Mouse (Mus musculus) adrenal gland, postnatal 36 days (tissue): ENCODE data around the gene Efemp2. TPM values are rescaled to one million over a fixed set of nuclear protein-coding genes. Genes with fewer than 3 reads are reported as not detected.
A peak's percentile ranks its signal among the peaks of the same experiment; 100 is the strongest.

Experiments
- DNase-seq, 2 experiments: peaks; one replicate each; pipeline ENCODE4 v3.0.0; 2021; ENCODE audit warnings: mixed read lengths in 1 of 2
- long read RNA-seq, 2 experiments: library from polyadenylated mRNA; stranded (forward); transcript quantifications; one replicate each; pipeline ENCODE4 v2.0.0; 2021; ENCODE audit warnings: borderline sequencing depth in 2 of 2
- total RNA-seq, 2 experiments: library from RNA; stranded (reverse); gene quantifications; 2 replicates each; pipeline ENCODE4 v1.2.3; 2021

Gene Efemp2
- total RNA-seq = 10 to 100 TPM; 50.2 to 87.9 TPM
- long read RNA-seq, experiment 1, transcript Efemp2-204 (11 exons, 1,557 nt) = major isoform, 46 of 98 reads
- long read RNA-seq, experiment 1, transcript Efemp2-201 (10 exons, 1,781 nt) = minor isoform, 29 of 98 reads
- long read RNA-seq, experiment 1, partial matches to known transcripts = 9 of 98 reads
- long read RNA-seq, experiment 1, other reads (novel, unspliced or antisense) = 14 of 98 reads
- long read RNA-seq, experiment 2, transcript Efemp2-201 (10 exons, 1,781 nt) = minor isoform, 15 of 62 reads
- long read RNA-seq, experiment 2, transcript Efemp2-204 (11 exons, 1,557 nt) = major isoform, 31 of 62 reads
- long read RNA-seq, experiment 2, partial matches to known transcripts = 4 of 62 reads
- long read RNA-seq, experiment 2, other reads (novel, unspliced or antisense) = 9 of 62 reads

DNA sequence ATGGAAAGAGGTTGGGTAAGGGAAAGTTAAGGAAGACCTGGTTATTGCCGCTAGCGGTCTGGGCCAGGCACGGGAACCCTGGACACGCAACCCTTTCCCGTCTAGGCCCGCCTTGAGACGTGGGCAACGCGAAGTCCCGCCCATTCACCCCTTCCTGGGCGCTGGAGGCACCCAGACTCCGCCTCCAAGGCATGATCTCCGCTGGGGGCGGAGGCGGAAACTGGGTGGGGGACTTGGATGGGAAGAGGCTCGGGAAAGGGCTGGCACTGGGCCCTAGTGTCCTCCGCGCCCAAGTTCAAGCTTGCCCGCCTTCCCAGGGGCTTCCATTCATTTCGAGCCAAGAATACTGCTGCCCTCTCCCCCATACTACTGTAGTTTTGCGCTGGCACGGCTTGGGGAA is at the start of gene Efemp2:
Gene Efemp2, plus strand, starts transcription at position 235 of the 400 bp plus-strand sequence.
- DNase-seq = peak; percentile 93 to 96

GRCm38 (mm10) chr19:5424092-5424781 is 49.5 kb upstream of the Efemp2 start:
- DNase-seq = peak in 1 of 2 experiments; percentile 88

DNA sequence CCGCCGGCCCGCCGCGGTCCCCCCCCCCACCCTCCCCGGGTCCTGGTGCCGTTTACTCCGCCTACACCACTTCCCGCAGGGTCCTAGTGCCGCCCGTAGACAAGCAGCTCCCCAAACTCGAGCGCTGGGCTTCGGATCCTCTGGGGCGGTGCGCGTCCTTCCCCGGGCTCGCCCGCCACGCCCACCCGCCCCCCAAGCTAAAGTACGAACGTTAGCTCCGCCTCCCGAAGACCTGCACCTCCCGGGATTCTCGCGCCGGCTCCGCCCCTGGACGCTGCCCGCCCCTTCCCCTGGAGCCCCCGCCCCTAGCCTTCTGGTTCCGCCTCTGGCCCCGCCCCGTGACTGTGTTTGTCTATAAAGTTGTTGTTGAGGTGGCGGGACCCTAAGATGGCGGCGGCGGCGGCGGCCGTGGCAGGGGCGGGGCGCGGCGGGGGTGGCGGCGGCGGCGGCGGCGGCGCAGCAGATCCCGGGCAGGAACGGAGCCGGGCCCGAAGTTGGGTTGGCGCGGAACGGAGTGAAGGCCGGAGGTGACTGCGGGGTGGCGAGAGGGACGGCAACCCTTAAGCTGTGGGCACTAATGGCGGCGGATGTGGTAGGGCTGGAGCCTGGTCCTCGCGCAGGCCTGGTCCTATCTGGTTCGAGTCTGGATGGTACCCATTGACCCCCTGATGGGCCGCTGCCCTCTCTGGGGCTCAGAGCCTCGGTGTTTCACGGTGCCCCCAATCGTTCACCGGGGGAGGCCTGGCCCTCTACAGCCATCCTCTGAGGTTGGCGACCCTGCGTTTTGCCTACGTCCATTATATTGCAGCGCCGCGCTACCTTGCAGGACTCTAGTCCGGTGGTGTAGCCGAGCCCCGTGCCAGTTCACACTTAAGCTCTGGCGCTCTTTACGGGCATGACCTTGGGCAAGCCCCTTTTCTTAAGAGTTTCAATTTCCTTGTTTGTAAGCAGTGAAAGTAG is 48.7 kb upstream of the Efemp2 start, which contains the start of the genes Drap1 and AI837181:
Gene Drap1, minus strand, starts transcription at position 198 of the 960 bp plus-strand sequence.
Gene AI837181, plus strand, starts transcription at position 363 of the 960 bp plus-strand sequence.
- peak; percentile 96 for DNase-seq

DNA sequence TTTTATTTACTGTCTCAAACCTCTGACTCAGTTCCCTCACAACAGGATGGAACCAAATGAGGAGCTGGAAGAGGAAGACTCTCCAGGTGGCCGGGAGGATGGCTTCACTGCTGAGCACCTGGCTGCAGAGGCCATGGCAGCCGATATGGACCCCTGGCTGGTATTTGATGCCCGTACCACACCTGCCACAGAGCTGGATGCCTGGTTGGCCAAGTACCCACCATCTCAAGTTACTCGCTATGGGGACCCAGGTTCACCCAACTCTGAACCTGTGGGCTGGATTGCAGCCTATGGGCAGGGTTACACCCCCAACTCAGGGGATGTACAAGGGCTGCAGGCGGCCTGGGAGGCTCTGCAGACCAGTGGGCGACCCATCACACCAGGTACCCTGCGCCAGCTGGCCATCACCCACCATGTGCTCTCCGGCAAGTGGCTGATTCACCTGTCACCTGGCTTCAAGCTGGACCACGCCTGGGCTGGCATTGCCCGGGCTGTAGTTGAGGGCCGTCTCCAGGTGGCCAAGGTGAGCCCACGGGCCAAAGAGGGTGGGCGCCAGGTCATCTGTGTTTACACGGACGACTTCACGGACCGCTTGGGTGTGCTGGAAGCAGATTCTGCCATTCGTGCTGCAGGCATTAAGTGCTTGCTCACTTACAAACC is 47.7 kb upstream of the Efemp2 start:
- no peak for DNase-seq

GRCm38 (mm10) chr19:5426640-5427290 is 47.0 kb upstream of the Efemp2 start:
- DNase-seq = no peak

DNA sequence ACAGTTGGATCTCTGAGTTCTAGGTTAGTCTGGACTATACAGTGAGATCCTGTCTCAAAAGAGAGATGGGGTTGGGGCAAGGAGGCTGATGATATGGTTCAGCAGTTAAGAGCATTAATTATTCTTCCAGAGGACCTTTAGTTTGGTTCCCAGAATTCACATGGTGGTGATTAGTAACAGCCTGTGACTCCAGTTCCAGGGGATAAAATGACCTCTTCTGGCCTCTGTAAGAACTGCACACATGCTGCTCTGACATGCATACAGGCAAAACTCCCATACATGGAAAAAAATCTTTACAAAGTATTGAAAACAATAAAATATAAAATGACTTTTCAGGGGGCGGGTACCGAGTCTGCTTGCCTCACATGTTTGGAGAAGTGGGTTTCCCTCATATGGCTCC is 45.7 kb upstream of the Efemp2 start:
- DNase-seq = peak in 1 of 2 experiments; percentile 56

DNA sequence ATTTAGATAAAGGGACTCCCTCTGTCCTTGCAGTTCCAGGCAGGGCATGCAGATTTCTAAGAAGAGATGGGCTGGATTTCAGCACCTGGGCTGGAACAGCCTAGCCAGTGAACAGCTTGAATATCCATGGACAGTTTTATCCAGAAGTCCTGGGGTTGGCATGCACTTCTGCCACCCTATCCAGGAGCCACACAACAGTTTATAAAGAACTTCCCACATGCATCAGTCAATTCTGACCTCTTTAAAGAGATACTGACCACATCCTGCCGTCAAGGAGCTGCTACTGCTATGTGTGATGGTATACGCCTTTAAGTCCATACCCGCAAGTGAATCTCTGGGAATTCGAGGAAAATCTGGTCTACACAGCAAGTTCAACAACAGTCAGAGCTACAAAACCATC is 44.5 kb upstream of the Efemp2 start:
- no peak for DNase-seq

DNA sequence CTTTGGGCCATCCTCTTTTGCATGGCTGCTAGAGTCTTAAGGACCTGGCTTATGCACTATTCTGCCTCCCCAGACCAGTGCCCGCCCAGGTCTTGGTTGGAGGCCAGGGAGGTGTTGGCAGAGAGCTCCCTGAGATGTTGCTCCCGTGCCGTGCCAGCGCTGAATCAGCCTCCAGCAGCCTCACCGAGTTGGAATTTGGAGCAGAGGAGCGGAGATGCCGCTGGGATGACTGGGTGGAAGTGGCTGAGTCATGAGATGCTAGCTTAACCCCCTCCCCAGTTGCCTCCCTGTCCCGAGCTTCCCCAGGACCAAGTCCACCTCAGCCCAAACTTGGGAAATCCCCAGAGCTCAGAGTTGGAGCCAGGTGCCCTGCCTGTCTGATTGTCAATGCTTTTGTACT is 43.9 kb upstream of the Efemp2 start:
- peak; percentile 90 to 91 for DNase-seq

- DNase-seq = peak in 1 of 2 experiments; percentile 60
These were observed 43.3 kb upstream of the Efemp2 start for GRCm38 (mm10) chr19:5430408-5430807.

DNA sequence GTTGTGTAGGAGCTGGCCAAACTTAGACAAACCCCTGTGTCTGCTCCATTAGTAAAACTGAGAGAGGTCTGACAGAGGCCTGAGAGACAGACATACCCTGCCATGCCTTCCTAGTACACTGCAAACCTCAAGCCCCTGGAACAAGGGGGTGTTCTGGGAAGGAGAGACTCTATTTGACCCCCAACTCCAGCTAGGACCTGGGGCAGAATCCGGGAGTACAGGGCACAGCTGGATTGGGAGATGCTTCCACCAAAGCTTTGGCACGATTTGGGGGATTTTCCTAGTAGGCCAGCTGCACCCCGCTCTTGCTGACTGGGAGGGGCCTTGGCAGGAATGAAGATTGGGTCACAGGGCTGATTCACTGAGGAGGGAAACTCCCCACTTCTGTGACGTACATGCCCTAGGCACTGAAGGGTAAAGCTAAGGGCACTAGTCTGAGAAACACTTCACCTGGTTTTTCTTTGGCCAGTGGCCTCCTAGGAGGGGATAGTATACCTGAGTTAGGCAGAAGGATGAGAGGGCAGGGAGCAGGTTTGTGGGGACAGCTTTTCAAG is 41.8 kb upstream of the Efemp2 start:
- DNase-seq = peak; percentile 44 to 60

DNA sequence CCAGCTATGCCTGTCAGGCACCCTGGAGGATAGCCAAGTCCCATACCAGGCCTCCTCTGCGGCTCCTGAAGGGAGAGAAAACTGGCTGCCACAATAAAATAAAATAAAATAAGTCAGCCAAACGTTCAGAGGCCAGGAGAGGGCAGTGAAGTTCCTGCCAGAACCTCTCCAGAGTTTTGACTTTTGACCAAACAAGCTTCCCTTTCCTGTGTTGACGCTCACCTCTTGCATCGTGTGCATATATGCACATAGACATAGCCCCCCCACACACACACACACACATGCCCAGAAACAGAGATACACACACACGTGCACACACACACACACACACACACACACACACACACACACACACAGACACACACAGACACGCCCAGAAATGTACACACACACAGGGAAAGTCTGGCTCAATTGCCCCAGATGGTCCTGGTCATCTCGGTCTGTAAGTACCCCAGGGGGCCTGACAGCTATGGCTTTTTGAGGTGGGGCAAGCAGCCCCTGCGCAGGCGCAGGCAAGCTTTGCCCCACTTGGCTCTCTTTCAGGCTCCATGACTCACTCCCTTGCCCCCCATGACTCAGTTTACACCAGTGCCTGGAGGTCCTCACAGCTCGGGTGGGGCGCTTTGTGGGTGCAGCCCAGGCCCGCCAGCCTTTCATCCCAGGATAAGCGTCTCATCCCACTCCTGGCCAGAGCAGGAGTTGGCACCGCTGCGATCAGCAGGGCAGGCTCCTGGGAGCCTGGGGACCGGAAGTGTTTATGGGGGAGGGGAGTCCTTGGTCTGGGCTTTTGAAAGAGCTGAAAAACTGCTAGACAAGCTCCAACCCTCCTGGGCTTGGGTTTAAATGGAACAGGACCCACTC is 40.5 kb upstream of the Efemp2 start:
- peak; percentile 64 to 78 for DNase-seq

DNA sequence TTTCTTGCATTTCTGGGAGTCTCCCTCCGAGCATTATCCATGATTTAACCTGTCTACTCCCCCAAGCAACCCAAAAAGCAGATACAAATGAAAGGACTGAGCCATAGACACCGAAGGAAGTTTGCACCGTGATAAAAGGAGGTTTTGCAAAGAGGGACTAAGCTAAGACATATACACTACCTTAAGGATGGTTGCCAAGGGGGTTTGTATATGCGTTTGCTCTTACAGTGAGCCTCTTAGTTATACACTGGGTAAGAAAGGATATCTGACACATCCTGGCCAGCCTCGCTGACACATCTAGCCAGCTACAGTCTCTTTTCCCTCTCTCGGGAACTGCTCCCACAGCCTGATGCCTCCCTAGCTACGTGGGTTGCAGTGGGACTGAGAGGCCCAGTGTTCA is 39.8 kb upstream of the Efemp2 start:
- no peak for DNase-seq

- DNase-seq = no peak
These were observed 29.3 kb upstream of the Efemp2 start for GRCm38 (mm10) chr19:5444371-5444908.

DNA sequence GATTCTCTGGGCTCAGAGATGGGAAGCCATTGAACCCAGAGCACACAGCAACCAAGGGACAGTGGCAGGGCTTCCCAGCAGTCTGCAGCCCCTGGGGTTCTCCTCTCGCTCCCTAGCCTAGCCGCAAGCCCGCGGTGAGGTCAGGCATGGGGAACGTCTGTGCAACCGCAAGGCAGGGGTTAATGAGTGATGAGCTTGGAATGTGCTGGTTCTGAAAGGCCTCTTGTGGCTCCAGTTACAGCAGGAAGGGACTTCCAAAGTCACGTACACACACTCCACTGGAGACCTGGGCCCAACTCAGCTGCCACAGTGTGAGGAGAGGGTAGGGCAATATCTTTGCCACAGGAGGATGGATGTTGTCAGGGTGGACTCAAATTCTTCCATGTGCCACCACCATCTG is 28.8 kb upstream of the Efemp2 start:
- no peak for DNase-seq

DNA sequence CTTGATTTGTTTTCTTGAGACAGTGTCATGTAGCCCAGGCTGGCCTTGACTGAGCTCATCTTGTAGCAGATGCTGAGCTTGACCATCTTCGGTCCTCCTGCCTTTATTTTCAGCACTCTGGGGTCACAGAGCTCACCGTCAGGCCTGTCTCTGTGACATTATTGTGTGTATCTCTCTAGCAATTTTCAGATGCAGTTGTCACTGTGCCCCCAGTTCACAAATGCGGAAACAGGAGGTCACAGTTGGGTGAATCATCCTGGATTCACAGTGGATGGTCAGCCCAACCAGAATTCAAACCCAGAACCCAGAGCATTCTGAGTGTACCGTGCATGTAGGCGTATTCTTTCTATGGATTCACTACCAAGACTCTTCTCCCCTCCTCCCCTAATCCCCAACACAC is 28.0 kb upstream of the Efemp2 start:
- no peak for DNase-seq

- peak; percentile 77 to 85 for DNase-seq
These were observed 26.0 kb upstream of the Efemp2 start, which contains the start of gene Fosl1 for GRCm38 (mm10) chr19:5447515-5448353. Gene Fosl1 (plus strand): TSS chr19:5447547.

DNA sequence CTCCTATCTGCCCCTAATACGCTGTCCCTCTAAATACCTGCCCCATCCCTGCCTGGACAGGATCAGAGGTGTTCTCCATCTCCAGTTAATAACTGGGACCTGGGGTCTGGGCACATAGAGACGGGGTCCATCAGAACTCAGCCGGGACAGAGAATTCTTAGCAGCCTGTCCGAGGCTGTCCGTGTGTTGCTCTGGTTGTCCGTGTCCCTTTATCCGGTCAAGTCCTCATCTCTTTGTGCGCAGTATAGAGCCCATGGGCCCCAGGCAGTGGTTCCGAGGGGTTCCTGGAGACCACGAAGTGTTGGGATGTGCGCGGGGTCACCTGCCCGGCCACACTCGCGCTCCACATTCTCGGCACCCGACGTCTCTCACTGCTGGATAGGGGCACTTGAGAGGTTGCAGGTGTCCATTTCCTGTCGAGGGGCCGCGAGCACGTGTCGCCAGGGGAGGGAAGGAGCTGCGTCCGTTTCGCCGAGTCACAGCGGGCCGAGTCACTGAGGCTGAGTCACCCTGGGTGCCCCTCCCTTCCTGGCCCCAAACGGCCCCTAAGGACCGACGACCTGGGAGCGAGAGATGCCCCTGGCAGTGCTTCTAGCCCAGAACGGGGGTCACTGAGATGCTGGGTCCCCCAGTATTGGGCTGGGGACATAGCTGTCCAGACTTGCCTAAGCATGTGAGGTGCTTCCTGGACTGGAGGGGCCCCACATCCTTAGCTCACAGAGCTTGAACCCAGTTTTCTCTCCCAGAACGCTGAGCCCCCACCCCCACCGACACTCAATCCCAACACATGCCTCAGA is 25.2 kb upstream of the Efemp2 start:
- DNase-seq = peak; percentile 64 to 69
